Mouse (Mus musculus) hindbrain, postnatal 0 days (tissue): ENCODE data around the gene Pola2. TPM values are rescaled to one million over a fixed set of nuclear protein-coding genes. Genes with fewer than 3 reads are reported as not detected.

Experiments
- ATAC-seq: fragments of 200-750 bp; cut with Nextera tagmentation; 2 replicates; pipeline ENCODE4 v1.8.0; 2017; ENCODE audit warnings: mild to moderate bottlenecking, moderate TSS enrichment, moderate library complexity
- DNase-seq: peaks from one replicate; pipeline ENCODE4 v3.0.0-alpha.2; 2015; ENCODE audit warnings: low spot score
- H3K27ac ChIP-seq: fragments of 300-500 bp; sonication (generic); 2 replicates; pipeline ENCODE4 v1.5.1; 2014; ENCODE audit warnings: mild to moderate bottlenecking
- H3K27me3 ChIP-seq: fragments of 300-500 bp; sonication (generic); 2 replicates; pipeline ENCODE4 v1.6.1; 2014; ENCODE audit warnings: low read length, mixed read lengths; ENCODE audit not compliant: insufficient read depth
- H3K36me3 ChIP-seq: fragments of 300-500 bp; sonication (generic); 2 replicates; pipeline ENCODE4 v1.6.1; 2014; ENCODE audit warnings: low read length, mixed read lengths; ENCODE audit not compliant: insufficient read depth
- H3K4me1 ChIP-seq: fragments of 300-500 bp; sonication (generic); 2 replicates; pipeline ENCODE4 v1.6.1; 2014; ENCODE audit warnings: antibody characterized with exemption, low read length, mixed read lengths; ENCODE audit not compliant: insufficient read depth
- H3K4me2 ChIP-seq: fragments of 300-500 bp; sonication (generic); 2 replicates; pipeline ENCODE4 v1.6.1; 2014; ENCODE audit warnings: low read depth, mild to moderate bottlenecking, low read length, moderate library complexity, mixed read lengths
- H3K4me3 ChIP-seq: fragments of 300-500 bp; sonication (generic); 2 replicates; pipeline ENCODE4 v1.5.1; 2014; ENCODE audit warnings: low read length
- H3K9ac ChIP-seq: fragments of 300-500 bp; sonication (generic); replicated peaks from 2 replicates; pipeline ENCODE4 v1.6.1; 2014; ENCODE audit warnings: mild to moderate bottlenecking, low read length, moderate library complexity, mixed read lengths
- H3K9me3 ChIP-seq: fragments of 300-500 bp; sonication (generic); 2 replicates; pipeline ENCODE4 v1.6.1; 2016; ENCODE audit warnings: low read length, mixed read lengths
- CTCF ChIP-seq: IDR thresholded peaks from 2 replicates; pipeline ENCODE4 v1.5.1; 2016; ENCODE audit warnings: antibody characterized with exemption, control low read depth, low read depth
- WGBS: fragments of 180-500 bp; shearing (Covaris S2); extraction: QIAGEN DNeasy Blood & Tissue Kit; methylation state at CpG from one replicate; pipeline ENCODE4 v1.1.7; 2014; 5-methylcytosine and 5-hydroxymethylcytosine counted together
- polyA plus RNA-seq: library from polyadenylated mRNA; unstranded; fragments of >200 nt; fragmentation: Nextera tagmentation; extraction: Ambion mirVana; gene quantifications from 2 replicates; pipeline ENCODE4 v1.2.1, GENCODE M21; 2015
- total RNA-seq: library from RNA; depleted of rRNA; stranded (reverse); fragments of >200 nt; gene quantifications from 2 replicates; pipeline ENCODE4 v1.2.3, GENCODE M21; 2014

Gene Pola2
- total and polyA plus RNA-seq, 2 experiments from 2014 or later: 19.5 to 28.9 TPM

DNA sequence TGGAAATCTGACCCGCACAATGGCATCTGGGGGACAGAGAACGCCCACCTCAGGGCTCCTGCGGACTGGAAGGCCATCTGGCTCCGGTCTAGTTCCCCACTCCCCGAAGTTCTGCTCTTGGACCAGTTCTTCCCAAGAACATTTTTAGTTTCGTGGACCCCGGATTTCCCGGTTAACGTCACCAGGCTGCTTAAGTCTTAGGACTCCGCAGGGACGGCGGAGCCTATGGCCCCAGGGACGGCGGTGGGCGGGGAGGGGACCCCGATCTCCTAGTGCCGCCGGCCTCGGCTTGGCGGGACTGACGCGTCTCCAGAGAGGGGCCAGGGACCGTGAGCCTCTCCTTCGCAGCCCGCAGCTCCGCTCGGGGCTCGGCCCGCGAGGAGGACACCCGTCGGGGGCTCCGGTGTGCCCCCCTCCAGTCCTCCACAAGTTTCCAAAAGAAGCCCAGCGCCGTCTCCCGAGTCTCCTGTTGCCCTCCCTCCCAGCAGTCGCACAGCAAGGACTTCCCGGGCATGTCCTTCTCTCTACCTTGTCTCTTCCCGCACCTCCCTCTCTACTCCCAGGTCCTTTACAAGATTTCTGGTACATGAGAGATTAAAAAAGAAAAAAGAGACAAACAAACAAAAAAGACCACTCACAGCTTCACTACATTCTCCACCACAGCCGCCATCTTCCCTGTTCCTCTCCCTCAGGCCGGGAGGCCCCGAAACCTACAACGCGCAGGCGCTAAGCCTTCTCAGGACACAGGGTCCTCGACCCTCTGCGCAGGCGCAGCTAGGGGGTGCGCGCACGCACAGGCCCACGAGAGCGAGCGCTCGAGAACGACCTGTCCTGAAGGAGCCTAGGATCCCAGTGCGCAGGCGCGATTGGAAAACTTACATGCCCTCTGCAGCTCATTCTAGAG is 51.6 kb downstream of the Pola2 start:
- peak overlapping the region; percentile 97 for H3K4me3 ChIP-seq
- peak overlapping the region; percentile 94 for H3K9ac ChIP-seq
- no peaks in the 10 kb centered on the region for H3K27me3 ChIP-seq
- no peaks in the 10 kb centered on the region for H3K9me3 ChIP-seq
- DNase-seq: peak; percentile 100
- TF ChIP-seq CTCF: peak; percentile 44
- peak overlapping the region; percentile 89 for H3K27ac ChIP-seq
- peak; percentile 95 for ATAC-seq
- WGBS: under 1% methylated on average over 59 of the region's 59 CpGs
- peaks cover 19% of the 10 kb centered on the region for H3K4me1 ChIP-seq
- H3K36me3 ChIP-seq: peaks cover 6% of the 10 kb centered on the region; the same call in 1 of the 2 replicates
- H3K4me2 ChIP-seq: peak overlapping the region; percentile 69

DNA sequence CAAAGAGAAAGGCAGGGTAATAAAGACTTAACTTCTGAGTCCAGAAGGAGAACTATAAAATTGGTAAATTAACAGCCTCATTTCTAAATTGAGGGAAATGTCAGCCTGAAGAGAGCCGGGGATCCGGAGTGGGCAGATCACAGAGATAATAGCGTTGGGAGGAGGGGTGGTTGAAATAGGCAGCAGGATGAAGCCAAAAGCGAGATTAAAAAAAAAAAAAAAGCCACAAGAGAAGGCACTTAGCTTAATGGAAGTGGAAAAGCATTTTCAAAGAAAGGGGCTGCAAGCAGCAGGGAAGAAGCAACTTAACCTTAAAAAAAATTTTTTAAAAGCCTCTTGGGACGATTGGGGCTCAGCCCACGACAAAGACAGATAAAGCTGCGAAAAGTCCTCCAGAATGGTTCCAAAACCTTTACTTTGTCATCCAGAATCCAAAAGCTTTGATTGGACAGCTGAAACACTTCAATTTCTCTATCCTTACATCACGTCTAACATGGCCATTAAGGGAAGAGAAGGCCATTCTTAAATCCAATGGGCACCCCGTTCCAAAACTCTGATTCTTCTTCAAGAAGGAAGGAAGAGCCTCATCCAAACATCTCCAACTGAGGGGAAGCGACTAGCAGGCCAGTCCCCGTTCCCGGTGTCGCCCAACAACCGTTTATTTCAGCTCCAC is 52.4 kb downstream of the Pola2 start:
- Histone ChIP-seq H3K9me3 (no peaks in the 10 kb centered on the region), H3K9ac (peak overlapping the region; percentile 94), H3K4me1 (peaks cover 19% of the 10 kb centered on the region), H3K27me3 (no peaks in the 10 kb centered on the region), H3K4me2 (peak overlapping the region; percentile 69), H3K27ac (peak overlapping the region; percentile 89), H3K36me3 (peaks cover 4% of the 10 kb centered on the region; the same call in 1 of the 2 replicates), H3K4me3 (peak overlapping the region; percentile 97)
- no peak for ATAC-seq
- DNase-seq: no peak
- WGBS: 6% methylated on average over 14 of the region's 14 CpGs
- no peak for TF ChIP-seq CTCF

DNA sequence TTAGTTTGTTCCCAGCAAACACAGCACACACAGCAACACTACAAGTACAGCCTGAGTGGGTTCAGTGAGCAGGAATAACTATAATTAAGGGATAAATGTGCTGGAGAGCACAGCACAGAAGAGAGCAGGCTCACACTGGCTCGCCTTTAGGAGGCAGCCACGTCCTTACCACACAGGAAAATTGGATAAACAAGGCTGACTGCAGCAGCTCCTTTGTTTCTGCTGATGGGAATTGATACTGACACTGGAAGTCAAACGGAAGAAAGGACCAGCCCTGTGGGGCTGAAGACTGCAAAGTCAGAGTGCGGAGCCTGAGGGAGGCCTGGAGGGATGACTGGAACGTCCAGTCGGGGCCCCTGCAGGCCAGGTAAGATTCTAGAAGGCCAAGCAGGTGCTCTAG is 53.8 kb downstream of the Pola2 start:
- H3K9me3 ChIP-seq: no peaks in the 10 kb centered on the region
- H3K27ac ChIP-seq: peak overlapping the region; percentile 55
- WGBS: 28% methylated on average over 6 of the region's 6 CpGs
- peak; percentile 56 for DNase-seq
- no peaks in the 10 kb centered on the region for H3K27me3 ChIP-seq
- peak overlapping the region; percentile 69 for H3K4me2 ChIP-seq
- 0 out of 2 replicates have a peak, but pooled peaks have one; percentile 6 for TF ChIP-seq CTCF
- peak overlapping the region; percentile 94 for H3K9ac ChIP-seq
- ATAC-seq: no peak
- peak overlapping the region; percentile 97 for H3K4me3 ChIP-seq
- H3K4me1 ChIP-seq: peaks cover 19% of the 10 kb centered on the region
- peaks cover 17% of the 10 kb centered on the region; the same call in 1 of the 2 replicates for H3K36me3 ChIP-seq

DNA sequence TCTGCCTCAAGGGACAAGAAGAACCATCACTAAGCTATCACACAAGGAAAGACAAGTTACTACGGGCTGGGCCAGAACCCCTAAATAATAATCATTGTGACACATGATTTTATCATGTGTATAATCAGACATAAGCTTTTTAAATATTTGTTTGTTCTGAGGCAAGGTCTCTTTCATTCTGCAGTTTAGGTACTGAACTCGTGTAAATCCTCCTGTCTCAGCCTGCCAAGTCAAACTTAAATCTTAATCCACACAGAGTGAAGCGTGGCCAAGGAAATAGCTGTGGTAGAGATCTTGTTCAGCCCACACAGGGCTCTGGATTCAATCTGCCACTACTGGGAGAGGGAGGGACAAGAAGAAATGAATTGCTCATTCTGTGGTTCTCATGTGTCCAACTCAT is 56.7 kb downstream of the Pola2 start:
- H3K4me3 ChIP-seq: no peak overlapping the region
- peaks cover 46% of the 10 kb centered on the region for H3K36me3 ChIP-seq
- no peaks in the 10 kb centered on the region for H3K9me3 ChIP-seq
- 87% methylated on average over 3 of the region's 3 CpGs for WGBS
- no peak for TF ChIP-seq CTCF
- no peak for ATAC-seq
- no peak overlapping the region for H3K9ac ChIP-seq
- no peak overlapping the region for H3K27ac ChIP-seq
- H3K4me2 ChIP-seq: no peak overlapping the region
- DNase-seq: no peak
- H3K4me1 ChIP-seq: peaks cover 12% of the 10 kb centered on the region; the same call in 1 of the 2 replicates
- no peaks in the 10 kb centered on the region for H3K27me3 ChIP-seq

DNA sequence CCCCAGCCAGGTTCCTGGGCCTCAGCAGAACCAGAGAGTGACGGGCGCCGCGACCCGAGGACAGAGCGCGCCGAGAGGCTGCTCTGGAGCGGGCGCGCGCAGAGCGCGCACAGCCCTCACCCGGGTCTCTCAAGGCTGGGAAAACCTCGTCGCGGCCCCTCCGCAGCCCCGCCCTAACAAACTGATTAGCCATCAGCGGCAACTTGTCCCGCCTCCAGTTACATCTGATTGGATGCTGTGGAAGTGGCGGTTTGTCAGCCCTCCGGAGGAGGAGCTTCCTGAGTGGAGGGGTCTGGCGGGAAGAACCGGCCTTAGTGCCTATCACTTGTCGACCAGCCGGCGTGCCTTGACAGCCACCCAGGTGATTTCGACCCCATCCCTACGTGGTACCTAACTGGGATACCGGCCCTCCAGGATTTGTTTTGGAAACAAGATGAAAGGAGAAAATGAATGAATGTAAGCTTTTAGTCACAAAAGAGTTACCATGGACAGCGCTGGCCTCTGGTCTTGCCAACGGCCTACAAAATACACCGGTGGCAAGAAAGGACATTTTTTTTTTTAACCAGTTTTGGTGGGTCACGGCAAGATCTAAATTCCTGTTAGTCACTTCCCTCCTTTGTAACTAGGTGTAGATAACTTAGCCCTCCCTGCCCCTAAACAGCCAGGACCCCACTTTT is 69.9 kb downstream of the Pola2 start, which contains the start of gene Tigd3:
TSS of gene Tigd3 (minus strand) at position 148 of the 677 bp plus-strand sequence.
- Histone ChIP-seq H3K27me3 (no peaks in the 10 kb centered on the region), H3K4me3 (peak within 1 kb of the TSS; percentile 58), H3K36me3 (peaks cover 19% of the 10 kb centered on the region), H3K9me3 (no peaks in the 10 kb centered on the region), H3K4me1 (peaks cover 9% of the 10 kb centered on the region), H3K4me2 (peak within 1 kb of the TSS; percentile 71), H3K27ac (peak within 1 kb of the TSS; percentile 77), H3K9ac (peak within 1 kb of the TSS; percentile 80)
- TF ChIP-seq CTCF: no peak
- 3% methylated on average over 36 of the region's 36 CpGs for WGBS
- ATAC-seq: peak; percentile 99
- peak; percentile 98 for DNase-seq

DNA sequence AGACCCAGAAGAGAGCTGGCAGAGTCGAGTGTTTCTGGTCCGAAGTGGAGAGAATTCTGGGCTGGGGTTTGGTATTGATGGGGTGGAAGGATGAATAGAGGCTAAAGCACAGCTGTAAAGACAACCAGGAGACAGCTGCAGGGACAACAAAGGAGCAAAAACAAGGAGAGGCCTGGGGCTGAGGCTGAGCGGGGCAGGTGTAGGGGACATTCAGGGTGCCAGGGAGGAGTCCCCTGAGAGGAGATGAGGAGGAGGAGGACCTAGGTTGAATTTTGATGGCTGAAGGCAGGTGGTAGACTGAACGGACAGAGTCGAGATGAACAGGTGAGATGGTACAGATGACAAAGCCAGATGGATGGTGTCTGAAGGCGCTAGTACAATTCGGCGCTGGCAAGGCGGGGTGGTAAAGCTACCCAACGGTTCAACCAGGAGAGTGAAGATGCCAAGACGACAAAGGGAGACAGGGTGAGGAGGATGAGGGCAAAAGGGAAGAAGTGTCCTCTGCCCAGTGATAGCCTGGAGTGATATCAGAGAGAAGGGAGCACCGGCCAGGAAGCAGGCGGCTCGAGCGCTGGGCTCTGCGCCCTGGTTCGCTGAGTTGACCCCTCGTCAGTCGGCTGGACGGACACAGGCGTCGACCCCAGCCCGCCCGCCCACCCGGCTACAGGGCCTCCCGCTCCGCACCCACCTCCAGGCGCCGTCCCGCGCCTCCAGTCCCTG is 70.6 kb downstream of the Pola2 start:
- ATAC-seq (no peak), DNase-seq (no peak)
- 5% methylated on average over 23 of the region's 31 CpGs for WGBS

More for the DNA sequence above, 70.6 kb downstream of the Pola2 start:
- Histone ChIP-seq H3K27ac (peak overlapping the region; percentile 77), H3K36me3 (peaks cover 18% of the 10 kb centered on the region), H3K27me3 (no peaks in the 10 kb centered on the region), H3K9me3 (no peaks in the 10 kb centered on the region), H3K4me3 (peak overlapping the region; percentile 58), H3K9ac (peak overlapping the region; percentile 80), H3K4me2 (peak overlapping the region; percentile 71), H3K4me1 (peaks cover 9% of the 10 kb centered on the region)
- no peak for TF ChIP-seq CTCF
